Mouse (Mus musculus) kidney, adult 9 months (tissue): Measurements from ENCODE around the gene Angptl7.

ENCODE experiments used
- DNase-seq: peaks from one replicate; pipeline ENCODE4 v3.0.0; 2022

The Angptl7 gene

GRCm38 (mm10) chr4:148491448-148491847 is 8.8 kb downstream of the Angptl7 start:
- DNase-seq, result peak; percentile 60

GRCm38 (mm10) chr4:148490502-148490901 is 9.8 kb downstream of the Angptl7 start:
- DNase-seq, result no peak

GRCm38 (mm10) chr4:148487841-148488240 is 12.4 kb downstream of the Angptl7 start:
- peak; percentile 91 for DNase-seq

- no peak for DNase-seq
Measured at GRCm38 (mm10) chr4:148484511-148484910, 15.7 kb downstream of the Angptl7 start.

- no peak for DNase-seq
Measured at GRCm38 (mm10) chr4:148481557-148482168, 18.6 kb downstream of the Angptl7 start.

GRCm38 (mm10) chr4:148480245-148480644 is 20.0 kb downstream of the Angptl7 start:
- peak; percentile 87 for DNase-seq

GRCm38 (mm10) chr4:148473496-148473895 is 26.8 kb downstream of the Angptl7 start:
- DNase-seq, result peak; percentile 91

- DNase-seq, result peak; percentile 72
Measured at GRCm38 (mm10) chr4:148472436-148473174, 27.7 kb downstream of the Angptl7 start.

- no peak for DNase-seq
Measured at GRCm38 (mm10) chr4:148471363-148471806, 28.9 kb downstream of the Angptl7 start.

GRCm38 (mm10) chr4:148469487-148470252 is 30.6 kb downstream of the Angptl7 start:
- DNase-seq, result peak; percentile 45

- DNase-seq, result peak; percentile 76
Measured at GRCm38 (mm10) chr4:148468396-148468795, 31.9 kb downstream of the Angptl7 start.

GRCm38 (mm10) chr4:148466511-148467079 is 33.7 kb downstream of the Angptl7 start:
- no peak for DNase-seq

- no peak for DNase-seq
Measured at GRCm38 (mm10) chr4:148464869-148465268, 35.4 kb downstream of the Angptl7 start.

GRCm38 (mm10) chr4:148464301-148464700 is 36.0 kb downstream of the Angptl7 start:
- no peak for DNase-seq

GRCm38 (mm10) chr4:148463208-148463960 is 36.9 kb downstream of the Angptl7 start:
- peak; percentile 65 for DNase-seq

GRCm38 (mm10) chr4:148462717-148463116 is 37.5 kb downstream of the Angptl7 start:
- peak; percentile 91 for DNase-seq

- no peak for DNase-seq
Measured at GRCm38 (mm10) chr4:148461772-148462171, 38.5 kb downstream of the Angptl7 start.

GRCm38 (mm10) chr4:148460656-148461284 is 39.5 kb downstream of the Angptl7 start:
- no peak for DNase-seq

- no peak for DNase-seq
Measured at GRCm38 (mm10) chr4:148455477-148456025, 44.7 kb downstream of the Angptl7 start.

- no peak for DNase-seq
Measured at GRCm38 (mm10) chr4:148453707-148454106, 46.6 kb downstream of the Angptl7 start.

- DNase-seq, result peak; percentile 67
Measured at GRCm38 (mm10) chr4:148448853-148449245, 51.4 kb downstream of the Angptl7 start.
